Mouse (Mus musculus) bone marrow, adult 2 months (tissue): Measurements from ENCODE around the gene Ctdsp2.

Experiments used
- CTCF ChIP-seq: fragments of 200-500 bp; IDR thresholded peaks from 2 replicates; pipeline ENCODE4 v1.5.1; 2011; ENCODE audit warnings: low read length, control low read depth; ENCODE audit not compliant: control insufficient read depth, insufficient read depth
- POLR2A ChIP-seq: fragments of 200-500 bp; IDR thresholded peaks from 2 replicates; pipeline ENCODE4 v1.6.1; 2011; ENCODE audit warnings: low read depth, mild to moderate bottlenecking, control low read depth, low read length, borderline replicate concordance; ENCODE audit not compliant: control insufficient read depth

GRCm38 (mm10) chr10:127043187-127043586 lies 64.7 kb downstream of the Ctdsp2 start:
- no peak for TF ChIP-seq CTCF
- TF ChIP-seq POLR2A, result no peak
